Mouse (Mus musculus) bone marrow macrophage, adult 2 months (primary cell): ENCODE measurements around the gene Troap. TPM values are rescaled to one million over a fixed set of nuclear protein-coding genes. Genes with fewer than 3 reads are reported as not detected.

Experiments used
- H3K27ac ChIP-seq: 2 replicates; pipeline ENCODE4 v1.5.1; 2012; ENCODE audit warnings: low read depth, low read length; ENCODE audit not compliant: insufficient read depth
- H3K4me1 ChIP-seq: 2 replicates; pipeline ENCODE4 v1.6.1; 2012; ENCODE audit warnings: low read length; ENCODE audit not compliant: control insufficient read depth, insufficient read depth
- H3K4me3 ChIP-seq: 2 replicates; pipeline ENCODE4 v1.5.1; 2012; ENCODE audit warnings: mild to moderate bottlenecking, low read length, moderate library complexity; ENCODE audit not compliant: insufficient read depth
- CTCF ChIP-seq: IDR thresholded peaks from 2 replicates; pipeline ENCODE4 v1.5.1; 2012; ENCODE audit warnings: low read depth, mild to moderate bottlenecking, low read length, moderate library complexity
- POLR2A ChIP-seq: IDR thresholded peaks from 2 replicates; pipeline ENCODE4 v1.6.1; 2012; ENCODE audit warnings: mild to moderate bottlenecking, low read depth, low read length, borderline replicate concordance
- polyA plus RNA-seq: library from polyadenylated mRNA; stranded (reverse); fragments of >200 nt; gene quantifications from 2 replicates; pipeline ENCODE4 v1.2.4, GENCODE M21; 2012; ENCODE audit not compliant: missing spikeins, insufficient read depth, insufficient read length

Troap gene
- polyA plus RNA-seq, 1 experiment: 15.6 TPM

DNA sequence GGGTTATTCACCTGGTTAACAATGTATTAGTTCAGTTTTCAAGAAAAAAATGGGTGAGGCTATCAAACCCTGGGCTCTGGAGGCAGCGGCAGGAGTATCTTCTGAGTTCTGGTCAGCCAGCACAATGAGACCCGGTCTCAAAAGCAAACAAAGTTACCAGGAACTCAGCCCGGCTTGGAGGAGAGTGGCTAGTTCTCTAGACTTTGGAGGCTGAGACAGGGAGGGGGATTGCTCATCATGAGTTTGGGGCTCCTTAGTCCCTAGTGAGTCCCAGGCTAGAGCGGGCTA lies 43.0 kb upstream of the Troap start:
- TF ChIP-seq CTCF: no peak
- no peak for TF ChIP-seq POLR2A

DNA sequence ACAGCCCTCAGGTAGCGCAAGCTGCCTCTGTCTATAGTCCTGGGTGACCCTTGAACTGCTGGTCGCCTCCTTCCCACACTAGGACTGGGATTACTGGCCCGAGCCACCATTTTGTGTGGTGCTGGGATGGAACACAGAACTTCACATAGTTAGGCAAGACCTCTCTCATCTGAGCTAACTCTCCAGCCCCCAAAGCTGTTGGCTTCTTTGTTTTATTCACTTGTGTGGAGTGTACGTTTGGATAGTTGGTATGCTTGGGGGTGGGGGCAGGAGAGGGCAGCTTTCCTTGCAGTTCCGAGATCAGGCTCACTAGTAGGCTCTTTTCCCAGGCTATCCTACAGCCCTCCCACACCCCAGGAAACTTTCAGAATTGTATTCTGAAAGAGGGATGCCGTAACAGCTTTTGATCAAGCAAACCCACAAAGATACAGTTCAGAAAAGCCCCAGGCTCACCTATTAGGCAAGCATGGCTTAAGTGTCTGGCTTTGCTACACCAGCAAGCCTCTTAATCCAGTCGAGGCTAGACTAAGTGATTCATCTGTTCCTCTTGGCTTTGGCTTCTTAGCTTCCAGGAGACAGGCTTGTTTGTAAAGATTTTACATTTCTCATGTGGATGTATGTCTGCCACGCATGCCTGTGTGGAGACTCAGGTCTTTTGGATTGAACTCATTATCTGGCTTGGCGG lies 42.2 kb upstream of the Troap start:
- TF ChIP-seq CTCF (no peak), POLR2A (no peak)
- H3K27ac ChIP-seq: peak overlapping the region; percentile 90
- H3K4me1 ChIP-seq: peaks cover 20% of the 10 kb centered on the region
- H3K4me3 ChIP-seq: peak overlapping the region; percentile 82

More for the DNA sequence above, 43.0 kb upstream of the Troap start:
- Histone ChIP-seq H3K4me3 (peak overlapping the region; percentile 82), H3K4me1 (peaks cover 20% of the 10 kb centered on the region), H3K27ac (peak overlapping the region; percentile 92)

GRCm38 (mm10) chr15:99032726-99033250 lies 41.6 kb upstream of the Troap start:
- Histone ChIP-seq H3K4me3 (peak overlapping the region; percentile 82), H3K27ac (peak overlapping the region; percentile 90), H3K4me1 (peaks cover 17% of the 10 kb centered on the region)
- TF ChIP-seq CTCF (no peak), POLR2A (no peak)

DNA sequence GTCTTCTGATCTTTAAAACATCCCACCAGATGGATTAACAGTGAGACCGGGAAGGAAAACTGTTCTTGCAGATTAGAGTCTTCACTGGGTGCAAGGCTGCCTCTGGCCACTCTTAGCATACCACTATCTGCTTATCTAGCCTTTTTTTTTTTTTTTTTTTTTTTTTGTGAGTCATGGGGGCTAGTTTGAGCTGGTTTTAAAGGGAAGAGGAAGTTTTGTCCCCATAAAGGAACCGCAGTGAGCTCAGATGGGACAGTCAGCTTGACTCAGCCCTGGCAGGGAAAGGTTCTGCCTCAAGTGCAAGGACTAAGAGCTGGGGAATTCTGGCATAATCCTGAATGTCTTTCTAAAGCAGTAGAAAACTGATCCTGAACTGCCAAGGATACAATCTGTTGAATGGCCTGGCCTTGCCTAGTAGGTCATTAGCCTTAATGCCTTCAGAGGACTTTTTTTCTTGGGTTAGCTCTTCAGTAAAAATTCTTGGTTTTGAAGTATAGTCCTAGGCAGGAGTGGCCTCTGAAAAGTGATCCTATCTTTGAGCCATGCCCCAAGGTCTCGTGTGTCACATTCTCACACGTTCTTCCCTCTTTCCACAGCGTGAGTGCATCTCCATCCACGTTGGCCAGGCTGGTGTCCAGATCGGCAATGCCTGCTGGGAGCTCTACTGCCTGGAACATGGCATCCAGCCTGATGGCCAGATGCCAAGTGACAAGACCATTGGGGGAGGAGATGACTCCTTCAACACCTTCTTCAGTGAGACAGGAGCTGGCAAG lies 40.7 kb upstream of the Troap start:
- Histone ChIP-seq H3K4me3 (peak overlapping the region; percentile 82), H3K4me1 (peaks cover 12% of the 10 kb centered on the region), H3K27ac (peak overlapping the region; percentile 90)
- TF ChIP-seq CTCF (no peak), POLR2A (no peak)

DNA sequence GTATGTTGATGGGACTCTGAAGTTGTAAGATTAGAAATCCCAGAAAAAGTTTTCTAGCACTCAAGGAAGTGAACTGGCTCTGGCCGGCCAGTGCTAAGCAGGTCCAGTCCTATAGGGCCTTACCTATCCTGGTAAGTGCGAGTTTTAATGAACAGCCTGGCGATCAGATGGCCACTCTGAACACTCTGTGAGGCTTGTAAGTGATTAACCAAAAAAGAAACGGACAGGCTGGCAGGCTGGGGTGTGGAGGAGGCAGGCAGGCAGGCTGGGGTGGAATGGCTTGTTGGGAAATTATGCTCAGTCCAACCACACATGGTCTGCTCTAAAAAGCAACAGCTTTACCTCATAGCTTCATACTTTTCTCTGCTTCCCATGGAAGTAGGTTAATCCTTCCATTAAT lies 38.9 kb upstream of the Troap start:
- Histone ChIP-seq H3K4me1 (peaks cover 12% of the 10 kb centered on the region), H3K27ac (no peak overlapping the region)
- no peak for TF ChIP-seq CTCF
- no peak for TF ChIP-seq POLR2A

GRCm38 (mm10) chr15:99036249-99036905 lies 38.0 kb upstream of the Troap start:
- H3K4me1 ChIP-seq: peaks cover 12% of the 10 kb centered on the region
- TF ChIP-seq POLR2A (no peak), CTCF (no peak; the same call in 1 of the 2 replicates)
- no peak overlapping the region for H3K4me3 ChIP-seq
- no peak overlapping the region for H3K27ac ChIP-seq

More for the DNA sequence above, 38.9 kb upstream of the Troap start:
- H3K4me3 ChIP-seq: no peak overlapping the region

GRCm38 (mm10) chr15:99038025-99038424 lies 36.4 kb upstream of the Troap start:
- peaks cover 16% of the 10 kb centered on the region for H3K4me1 ChIP-seq
- H3K4me3 ChIP-seq: no peak overlapping the region
- H3K27ac ChIP-seq: no peak overlapping the region
- no peak for TF ChIP-seq CTCF
- TF ChIP-seq POLR2A: no peak

DNA sequence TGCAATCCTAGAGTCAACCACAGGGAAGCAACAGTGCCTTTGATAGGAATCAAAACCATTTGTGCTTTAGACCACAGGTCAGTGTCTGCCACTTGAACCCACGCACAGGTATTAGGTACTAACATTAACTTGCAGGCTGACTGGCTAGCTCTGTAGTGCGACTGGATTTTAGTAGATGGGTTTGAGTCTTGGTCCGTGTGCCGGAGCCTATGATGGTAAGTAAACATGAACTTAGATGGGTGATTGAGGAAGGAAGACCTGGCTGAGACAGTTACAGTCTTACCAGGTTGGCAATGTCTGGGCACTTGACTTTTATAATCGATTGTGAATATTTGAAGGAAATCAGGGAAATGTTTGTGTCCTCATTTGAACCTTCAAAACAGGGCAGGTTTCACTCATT lies 35.6 kb upstream of the Troap start:
- Histone ChIP-seq H3K4me1 (peaks cover 18% of the 10 kb centered on the region), H3K27ac (no peak overlapping the region), H3K4me3 (no peak overlapping the region)
- no peak for TF ChIP-seq CTCF
- TF ChIP-seq POLR2A: no peak

DNA sequence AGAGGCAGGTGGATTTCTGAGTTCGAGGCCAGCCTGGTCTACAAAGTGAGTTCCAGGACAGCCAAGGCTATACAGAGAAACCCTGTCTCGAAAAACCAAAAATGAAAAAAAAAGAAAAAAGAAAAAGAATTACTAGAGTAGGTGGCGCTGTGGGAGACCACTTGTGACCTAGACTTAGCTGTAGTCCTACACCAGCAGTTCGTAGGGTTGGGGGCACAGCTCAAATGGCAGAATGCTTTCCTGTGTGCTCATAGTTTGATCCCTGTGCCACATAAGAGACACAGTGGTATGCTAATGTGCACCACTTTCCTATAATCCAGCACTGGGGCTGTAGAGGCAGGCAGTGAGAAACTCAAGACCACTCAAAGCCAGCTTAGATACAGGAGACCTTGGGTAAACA lies 35.1 kb upstream of the Troap start:
- no peak overlapping the region for H3K27ac ChIP-seq
- no peak for TF ChIP-seq POLR2A
- no peak for TF ChIP-seq CTCF
- H3K4me3 ChIP-seq: no peak overlapping the region
- peaks cover 16% of the 10 kb centered on the region for H3K4me1 ChIP-seq

DNA sequence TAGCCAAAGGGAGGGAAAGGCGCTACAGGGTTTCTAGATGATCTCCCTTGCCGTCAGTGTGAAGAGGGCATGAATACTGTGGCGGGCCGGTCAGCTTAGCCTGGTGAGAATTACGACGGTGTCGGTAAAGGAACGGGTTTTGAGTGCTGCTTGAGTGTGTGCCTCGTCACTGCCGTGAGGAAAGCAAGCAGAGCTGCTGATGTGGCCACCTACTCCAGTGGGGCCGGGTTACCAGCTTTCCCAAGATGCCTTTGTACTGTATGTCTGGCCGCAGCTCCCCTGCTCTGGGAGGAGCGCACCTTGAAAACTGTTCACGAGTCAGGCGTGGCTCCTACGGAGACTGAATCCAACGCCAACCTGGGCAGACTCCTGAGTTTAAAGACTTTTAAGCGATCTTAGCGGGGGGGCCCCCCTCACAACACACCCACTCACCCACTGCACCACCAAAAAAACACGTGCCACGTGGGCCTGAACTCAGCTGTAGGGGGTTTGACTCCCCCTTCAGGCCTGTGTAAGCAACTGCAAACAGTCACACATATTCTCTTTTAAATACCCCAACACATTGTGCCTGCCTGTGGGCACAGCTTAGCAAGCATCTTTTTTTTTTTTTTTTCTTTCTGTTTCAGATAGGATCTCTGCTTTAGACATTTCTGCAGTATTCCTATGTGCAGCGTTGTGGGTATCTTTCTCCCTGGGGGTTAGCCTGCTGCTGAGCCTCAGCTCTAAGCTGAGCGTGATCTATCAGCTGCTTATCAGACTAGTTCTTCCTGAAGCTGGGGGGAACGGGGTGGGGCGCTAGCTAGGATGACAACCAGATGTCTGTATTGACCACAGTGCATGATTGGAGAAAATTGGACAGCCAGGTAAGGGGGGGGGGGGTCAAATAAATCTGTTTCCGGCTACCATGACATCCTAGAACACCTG lies 34.1 kb upstream of the Troap start:
- H3K27ac ChIP-seq: no peak overlapping the region
- H3K4me3 ChIP-seq: no peak overlapping the region
- peak; percentile 49; the same call in 1 of the 2 replicates for TF ChIP-seq CTCF
- TF ChIP-seq POLR2A: no peak
- peaks cover 20% of the 10 kb centered on the region for H3K4me1 ChIP-seq
